Mouse (Mus musculus): Measurements from ENCODE around the gene Sdr39u1. TPM values are rescaled to one million over a fixed set of nuclear protein-coding genes. Genes with fewer than 3 reads are reported as not detected.
A peak's percentile ranks its signal among the peaks of the same experiment; 100 is the strongest.

The Sdr39u1 gene
- polyA plus RNA-seq, 1 experiment from 2014 or later, result 51.0 TPM

DNA sequence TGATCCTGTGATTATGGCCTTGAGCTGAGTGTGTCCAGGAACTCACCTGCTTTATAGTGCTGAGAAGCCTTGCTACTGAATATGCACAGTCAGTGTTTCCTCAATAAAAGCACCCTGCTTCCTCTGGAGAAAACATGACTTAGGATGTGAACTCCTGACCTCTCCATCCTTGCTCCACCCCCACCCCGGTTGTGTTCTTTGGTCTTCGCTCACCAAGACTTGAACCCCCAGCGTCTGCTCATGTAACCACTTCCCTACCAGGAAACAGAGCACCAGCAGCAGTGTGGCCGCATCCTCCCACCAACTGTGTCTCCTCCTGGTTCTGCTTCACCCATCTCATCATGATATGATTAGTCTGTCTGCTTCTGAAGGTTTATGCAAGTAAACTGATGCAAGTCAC lies 13.3 kb upstream of the Sdr39u1 start:
- Histone ChIP-seq H3K4me2 (no peak overlapping the region), H3K27ac (no peak overlapping the region), H3K27me3 (no peaks in the 10 kb centered on the region), H3K4me3 (replicated peaks) (no peak overlapping the region), H3K36me3 (replicated peaks) (no peaks in the 10 kb centered on the region), H3K9me3 (no peaks in the 10 kb centered on the region), H3K4me1 (no peaks in the 10 kb centered on the region), H3K9ac (no peak overlapping the region)
- ATAC-seq (ENCODE audit: low FRiP score), result no peak
- WGBS, result 60% methylated on average over 4 of the region's 4 CpGs

DNA sequence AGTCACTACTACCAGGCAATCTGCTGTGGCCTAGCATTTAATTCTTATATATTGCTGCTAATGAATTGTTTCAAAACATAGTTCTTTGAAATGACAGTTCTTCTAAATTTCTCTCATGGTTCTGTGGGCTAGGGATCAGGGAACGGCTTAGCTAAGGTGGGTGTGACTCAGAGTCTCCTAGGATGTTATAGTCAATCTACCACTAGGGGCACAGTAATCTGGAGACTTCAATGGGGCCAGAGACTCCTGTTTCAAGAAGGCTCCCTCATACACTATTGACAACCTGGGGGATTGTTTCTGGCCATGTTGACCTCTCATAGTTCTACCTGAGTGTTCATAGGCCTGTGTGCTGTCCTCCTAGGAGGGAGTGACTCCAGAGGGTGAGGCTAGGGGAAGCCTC lies 5.4 kb upstream of the Sdr39u1 start:
- Histone ChIP-seq H3K4me3 (replicated peaks) (no peak overlapping the region), H3K4me1 (peaks cover 6% of the 10 kb centered on the region), H3K4me2 (no peak overlapping the region), H3K27me3 (peaks cover 10% of the 10 kb centered on the region; the same call in 1 of the 2 replicates), H3K9me3 (no peaks in the 10 kb centered on the region), H3K36me3 (replicated peaks) (no peaks in the 10 kb centered on the region), H3K27ac (no peak overlapping the region), H3K9ac (no peak overlapping the region)
- 32% methylated on average over 1 of the region's 1 CpGs for WGBS
- no peak for ATAC-seq (ENCODE audit: low FRiP score)

DNA sequence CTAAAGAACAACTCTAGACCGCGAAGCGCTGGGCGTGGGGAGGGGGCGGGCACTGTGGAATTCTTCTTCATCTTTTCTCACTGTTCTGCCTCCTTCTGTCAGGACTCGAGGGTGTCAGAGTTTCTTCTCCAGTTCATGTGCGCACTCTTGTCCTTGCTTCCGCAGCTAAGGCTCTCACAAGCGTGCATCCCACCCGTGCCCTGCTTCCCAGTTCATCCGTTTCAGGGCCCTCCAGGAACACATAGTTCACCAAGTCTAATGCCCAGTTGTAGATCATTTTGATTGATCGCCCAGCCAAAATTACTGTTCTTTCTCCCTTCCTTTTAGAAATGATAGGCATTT lies 292 bp upstream of the Sdr39u1 start:
- ATAC-seq (ENCODE audit: low FRiP score), result no peak; the same call in 1 of the 2 replicates
- 9% methylated on average over 12 of the region's 12 CpGs for WGBS

DNA sequence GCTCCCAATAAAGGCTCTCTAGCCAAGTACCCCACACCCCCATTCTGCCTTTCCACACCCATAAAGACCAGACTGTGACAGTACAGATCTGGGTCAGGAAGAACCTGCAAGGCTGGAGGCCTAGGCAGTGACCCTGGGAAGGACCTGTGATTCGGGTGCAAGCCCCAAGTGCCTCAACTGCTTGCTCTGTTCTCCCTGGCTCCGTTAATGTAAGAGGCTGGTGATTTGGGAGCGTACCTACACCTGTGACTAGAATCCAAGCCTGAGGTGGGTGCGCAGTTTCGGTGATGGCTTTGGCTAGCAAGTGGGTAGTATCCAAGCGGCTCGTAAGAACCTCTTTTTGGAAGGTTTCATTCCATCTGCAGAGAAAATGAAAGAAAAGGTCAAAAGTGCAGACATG lies 1.1 kb downstream of the Sdr39u1 start:
- H3K9ac ChIP-seq, result no peak overlapping the region
- peak overlapping the region; percentile 83; the same call in 1 of the 2 replicates for H3K4me2 ChIP-seq
- WGBS, result 90% methylated on average over 7 of the region's 7 CpGs
- 0 out of 2 replicates have a peak, but pooled peaks cover 5% of the 10 kb centered on the region for H3K27me3 ChIP-seq
- H3K4me3 ChIP-seq (replicated peaks), result no peak overlapping the region
- ATAC-seq (ENCODE audit: low FRiP score), result no peak
- H3K9me3 ChIP-seq, result no peaks in the 10 kb centered on the region
- peaks cover 16% of the 10 kb centered on the region for H3K4me1 ChIP-seq
- peaks cover 43% of the 10 kb centered on the region for H3K36me3 ChIP-seq (replicated peaks)
- H3K27ac ChIP-seq, result no peak overlapping the region

More for the DNA sequence above, 292 bp upstream of the Sdr39u1 start:
- Histone ChIP-seq H3K27me3 (0 out of 2 replicates have a peak, but pooled peaks cover 5% of the 10 kb centered on the region), H3K27ac (peak overlapping the region; percentile 42; the same call in 1 of the 2 replicates), H3K4me1 (peaks cover 16% of the 10 kb centered on the region), H3K36me3 (replicated peaks) (peaks cover 28% of the 10 kb centered on the region), H3K4me3 (replicated peaks) (peak overlapping the region; percentile 45), H3K9me3 (no peaks in the 10 kb centered on the region), H3K9ac (peak overlapping the region; percentile 65), H3K4me2 (peak overlapping the region; percentile 83)

DNA sequence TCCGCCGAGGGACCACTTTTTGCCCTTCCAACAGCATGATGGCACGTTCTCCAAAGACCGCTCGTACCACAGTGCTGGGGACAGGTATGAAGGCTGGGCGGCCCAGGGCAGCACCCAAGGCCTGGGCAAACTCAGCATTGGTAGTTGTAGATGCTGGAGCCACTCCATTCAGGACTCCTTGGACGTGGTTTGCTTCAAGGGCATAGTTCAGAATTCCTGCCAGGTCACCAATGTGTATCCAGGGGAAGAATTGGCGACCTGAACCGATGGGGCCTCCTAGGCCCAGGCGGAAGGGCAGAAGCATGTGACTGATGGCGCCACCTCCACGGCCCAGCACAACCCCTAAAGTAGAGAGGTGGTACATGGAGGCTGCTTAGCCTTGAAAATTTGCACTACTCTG lies 2.4 kb downstream of the Sdr39u1 start:
- no peak for ATAC-seq (ENCODE audit: low FRiP score)
- Histone ChIP-seq H3K27me3 (0 out of 2 replicates have a peak, but pooled peaks cover 5% of the 10 kb centered on the region), H3K36me3 (replicated peaks) (peaks cover 52% of the 10 kb centered on the region), H3K9me3 (no peaks in the 10 kb centered on the region), H3K27ac (no peak overlapping the region), H3K4me1 (peaks cover 16% of the 10 kb centered on the region), H3K4me3 (replicated peaks) (no peak overlapping the region), H3K4me2 (no peak overlapping the region), H3K9ac (no peak overlapping the region)
- WGBS, result 95% methylated on average over 12 of the region's 12 CpGs

DNA sequence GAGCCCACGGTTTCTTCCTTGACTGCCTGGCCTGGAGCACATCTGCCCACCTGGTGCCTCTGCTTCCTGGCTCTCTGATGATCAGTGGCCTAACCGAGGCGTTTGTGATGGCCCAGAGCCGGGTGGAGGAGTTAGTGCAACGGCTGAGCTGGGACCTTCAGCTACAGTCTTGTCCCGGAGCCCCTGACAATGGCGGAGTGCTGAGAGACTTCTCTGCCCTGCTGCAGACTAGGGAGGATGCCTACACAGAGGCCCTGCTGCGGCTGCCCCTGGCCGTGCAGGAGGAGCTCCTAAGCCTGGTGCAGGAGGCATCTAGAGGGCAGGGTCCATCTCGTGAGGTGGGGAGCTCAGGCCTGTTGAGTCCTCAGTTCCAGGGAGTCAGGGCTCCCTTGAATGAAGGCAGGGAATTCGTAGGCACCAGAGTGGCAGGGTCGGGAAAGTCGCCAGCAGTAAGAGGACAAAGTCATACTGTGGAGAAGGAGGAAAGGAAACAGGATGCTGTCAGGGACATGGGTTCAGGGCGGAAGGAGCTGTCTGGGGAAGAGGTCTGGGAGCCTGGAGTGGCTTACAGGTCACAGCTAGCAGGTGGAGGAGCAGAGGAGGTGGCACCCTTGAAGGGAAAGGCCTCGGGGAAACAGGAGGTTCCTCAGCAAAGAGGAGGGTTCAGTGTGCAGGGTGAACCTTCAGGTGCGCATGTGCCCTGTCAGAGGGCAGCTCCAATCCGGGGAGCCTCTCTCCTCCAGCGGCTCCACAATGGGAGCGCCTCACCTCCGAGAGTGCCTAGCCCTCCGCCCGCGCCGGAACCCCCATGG lies 13.3 kb downstream of the Sdr39u1 start:
- WGBS, result 85% methylated on average over 24 of the region's 24 CpGs
- Histone ChIP-seq H3K4me1 (peaks cover 21% of the 10 kb centered on the region), H3K4me3 (replicated peaks) (no peak overlapping the region), H3K27ac (no peak overlapping the region), H3K9me3 (no peaks in the 10 kb centered on the region), H3K27me3 (no peaks in the 10 kb centered on the region), H3K4me2 (no peak overlapping the region), H3K9ac (0 out of 2 replicates have a peak overlapping the region, but pooled peaks have one; percentile 25), H3K36me3 (replicated peaks) (peaks cover 55% of the 10 kb centered on the region)
- no peak for ATAC-seq (ENCODE audit: low FRiP score)

DNA sequence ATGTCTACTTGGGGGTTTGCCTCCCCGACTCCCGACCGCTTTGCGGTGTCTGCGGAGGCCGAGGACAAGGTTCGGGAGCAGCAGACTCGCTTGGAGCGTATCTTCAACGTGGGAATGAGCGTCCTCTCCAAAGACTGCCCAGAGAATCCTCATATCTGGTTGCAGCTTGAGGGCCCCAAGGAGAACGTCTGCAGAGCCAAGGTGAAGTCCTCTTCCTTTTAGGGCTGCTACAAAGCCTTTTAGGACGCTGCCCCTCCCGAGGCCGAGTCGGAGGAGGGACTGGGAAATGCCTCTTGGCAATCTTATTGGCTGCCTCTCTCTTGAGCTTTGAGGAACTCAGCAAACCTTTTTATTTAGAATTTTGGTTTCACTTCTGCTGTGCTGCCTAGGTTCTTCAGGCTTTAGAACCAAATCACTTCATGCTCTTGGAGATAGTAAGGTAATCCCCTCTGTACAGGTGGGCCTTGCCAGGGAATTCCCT lies 14.3 kb downstream of the Sdr39u1 start:
- H3K36me3 ChIP-seq (replicated peaks), result peaks cover 46% of the 10 kb centered on the region
- WGBS, result 19% methylated on average over 16 of the region's 16 CpGs
- ATAC-seq (ENCODE audit: low FRiP score), result no peak
- H3K4me2 ChIP-seq, result peak overlapping the region; percentile 76
- 0 out of 2 replicates have a peak overlapping the region, but pooled peaks have one; percentile 11 for H3K27ac ChIP-seq
- peak overlapping the region; percentile 84 for H3K4me3 ChIP-seq (replicated peaks)
- peak overlapping the region; percentile 87 for H3K9ac ChIP-seq
- H3K4me1 ChIP-seq, result peaks cover 21% of the 10 kb centered on the region
- H3K9me3 ChIP-seq, result no peaks in the 10 kb centered on the region
- no peaks in the 10 kb centered on the region for H3K27me3 ChIP-seq

DNA sequence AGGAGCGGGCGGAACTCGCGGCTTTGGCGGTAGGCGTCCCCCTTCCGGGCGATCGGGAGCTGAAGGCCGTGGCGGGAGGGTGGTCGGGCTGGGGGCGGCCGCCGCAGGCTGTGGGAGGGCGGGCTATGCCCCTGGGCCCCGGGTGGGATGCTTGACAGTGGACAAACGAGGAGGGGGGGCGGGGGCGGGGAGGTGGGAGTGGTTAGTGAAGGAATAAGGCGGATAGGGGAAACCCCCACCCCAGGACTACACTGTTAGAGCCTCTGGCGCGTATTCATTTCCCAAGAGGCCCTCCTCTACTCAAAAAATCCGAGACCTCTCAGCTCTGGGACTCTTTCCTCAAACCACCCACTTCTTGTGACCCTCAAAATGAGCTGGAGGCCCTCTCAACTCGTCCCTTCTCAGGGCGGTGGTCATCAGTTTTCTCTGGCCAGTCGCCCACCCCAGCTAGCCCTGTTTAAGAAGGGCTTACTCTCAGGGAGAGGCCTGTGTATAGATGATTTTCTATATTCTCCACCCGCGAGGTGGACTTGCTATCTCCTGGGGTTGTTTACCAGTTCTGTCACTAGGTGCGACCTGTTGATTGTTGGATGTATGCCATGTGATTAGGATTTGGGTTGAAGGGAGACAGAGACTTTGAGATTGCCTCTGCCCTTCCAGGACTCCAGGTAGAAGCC lies 14.8 kb downstream of the Sdr39u1 start:
- H3K4me2 ChIP-seq, result peak overlapping the region; percentile 76
- H3K9ac ChIP-seq, result peak overlapping the region; percentile 87
- peaks cover 40% of the 10 kb centered on the region for H3K36me3 ChIP-seq (replicated peaks)
- H3K4me3 ChIP-seq (replicated peaks), result peak overlapping the region; percentile 84
- no peaks in the 10 kb centered on the region for H3K27me3 ChIP-seq
- peak; percentile 68 for ATAC-seq (ENCODE audit: low FRiP score)
- no peaks in the 10 kb centered on the region for H3K9me3 ChIP-seq
- peak overlapping the region; percentile 86 for H3K27ac ChIP-seq
- whole genome bisulfite sequencing, result under 1% methylated on average over 23 of the region's 30 CpGs
- H3K4me1 ChIP-seq, result peaks cover 21% of the 10 kb centered on the region

DNA sequence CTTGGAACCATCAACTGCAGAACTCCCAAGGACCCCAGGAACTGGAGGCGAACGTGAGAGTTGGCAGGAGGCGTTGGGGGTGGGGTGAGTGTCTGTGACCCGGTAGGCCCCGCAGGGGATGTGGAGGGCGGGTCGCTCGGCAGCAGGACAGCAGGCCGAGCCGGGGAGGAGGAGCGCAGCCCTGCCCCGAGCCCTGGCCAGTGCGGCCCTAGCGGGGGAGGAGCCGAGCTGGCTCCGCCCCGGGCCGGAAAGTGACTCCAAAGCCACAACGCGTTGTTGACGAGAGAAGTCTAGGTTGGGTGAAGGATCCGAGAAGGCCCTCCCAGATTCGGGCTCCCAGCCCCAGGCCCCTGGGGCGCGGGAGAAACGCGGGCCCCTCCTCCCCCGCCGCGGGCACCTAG lies 15.4 kb downstream of the Sdr39u1 start, which contains the start of gene Khnyn:
Gene Khnyn (plus strand): TSS at position 235 of the 401 bp plus-strand sequence.
- peak within 1 kb of the TSS; percentile 84 for H3K4me3 ChIP-seq (replicated peaks)

DNA sequence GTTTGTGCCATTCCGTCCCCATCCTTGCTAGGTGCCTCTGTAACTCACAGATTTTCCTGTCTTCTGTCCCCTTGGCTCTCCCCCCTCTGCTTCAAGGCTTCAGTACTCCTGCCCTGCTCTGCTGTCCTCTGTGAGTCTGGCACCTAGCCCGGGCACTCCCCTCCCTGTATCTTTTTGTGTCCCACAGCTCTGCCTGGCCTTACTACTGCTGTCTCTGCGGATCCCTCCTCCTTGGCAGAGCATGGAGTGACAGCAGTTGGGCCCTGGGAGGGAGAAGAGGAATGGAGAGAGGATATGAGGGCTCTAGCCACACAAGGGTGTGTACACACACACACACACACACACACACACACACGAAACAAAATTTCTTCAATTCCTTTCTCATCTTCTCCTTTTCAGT lies 15.9 kb downstream of the Sdr39u1 start, which contains the start of gene Cbln3:
Gene Cbln3 (minus strand): TSS at position 227 of the 400 bp plus-strand sequence.
- H3K4me3 ChIP-seq (replicated peaks), result peak within 1 kb of the TSS; percentile 84
- H3K4me2 ChIP-seq, result peak within 1 kb of the TSS; percentile 76
- H3K27me3 ChIP-seq, result no peaks in the 10 kb centered on the region
- 39% methylated on average over 4 of the region's 4 CpGs for WGBS
- no peaks in the 10 kb centered on the region for H3K9me3 ChIP-seq
- peaks cover 21% of the 10 kb centered on the region for H3K4me1 ChIP-seq
- peak; percentile 27 for ATAC-seq (ENCODE audit: low FRiP score)
- H3K9ac ChIP-seq, result peak within 1 kb of the TSS; percentile 87
- H3K36me3 ChIP-seq (replicated peaks), result peaks cover 29% of the 10 kb centered on the region
- H3K27ac ChIP-seq, result peak within 1 kb of the TSS; percentile 86

More for the DNA sequence above, 15.4 kb downstream of the Sdr39u1 start, which contains the start of gene Khnyn:
- peak; percentile 92 for ATAC-seq (ENCODE audit: low FRiP score)
- peak within 1 kb of the TSS; percentile 87 for H3K9ac ChIP-seq
- peaks cover 21% of the 10 kb centered on the region for H3K4me1 ChIP-seq
- H3K27ac ChIP-seq, result peak within 1 kb of the TSS; percentile 86
- H3K27me3 ChIP-seq, result no peaks in the 10 kb centered on the region
- H3K36me3 ChIP-seq (replicated peaks), result peaks cover 34% of the 10 kb centered on the region
- H3K4me2 ChIP-seq, result peak within 1 kb of the TSS; percentile 76
- no peaks in the 10 kb centered on the region for H3K9me3 ChIP-seq
- WGBS, result under 1% methylated on average over 30 of the region's 30 CpGs

DNA sequence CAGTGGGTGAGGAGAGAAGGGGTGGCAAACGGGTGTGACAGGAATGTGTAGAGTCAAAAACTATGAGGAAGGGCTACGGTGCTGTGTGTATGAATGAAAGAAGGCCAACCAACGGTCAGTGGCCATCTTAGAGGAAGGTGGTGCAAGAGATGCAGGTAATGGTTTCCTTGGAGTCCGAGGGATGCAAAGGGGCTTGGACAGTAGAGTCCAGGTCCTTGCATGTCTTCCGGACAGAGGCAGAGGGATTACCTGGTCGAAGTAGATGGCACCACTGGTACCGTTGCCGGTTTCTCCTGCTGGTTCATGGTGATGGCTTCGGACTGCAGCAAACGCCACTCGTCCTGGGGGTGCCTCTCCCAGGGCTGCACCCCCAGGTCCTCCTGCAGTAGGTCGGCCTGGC lies 16.4 kb downstream of the Sdr39u1 start:
- no peak overlapping the region for H3K4me3 ChIP-seq (replicated peaks)
- H3K9me3 ChIP-seq, result no peaks in the 10 kb centered on the region
- H3K27me3 ChIP-seq, result no peaks in the 10 kb centered on the region
- peak overlapping the region; percentile 86 for H3K27ac ChIP-seq
- H3K4me2 ChIP-seq, result no peak overlapping the region
- H3K36me3 ChIP-seq (replicated peaks), result peaks cover 25% of the 10 kb centered on the region
- 90% methylated on average over 12 of the region's 12 CpGs for WGBS
- no peak for ATAC-seq (ENCODE audit: low FRiP score)
- no peak overlapping the region for H3K9ac ChIP-seq
- H3K4me1 ChIP-seq, result peaks cover 21% of the 10 kb centered on the region

DNA sequence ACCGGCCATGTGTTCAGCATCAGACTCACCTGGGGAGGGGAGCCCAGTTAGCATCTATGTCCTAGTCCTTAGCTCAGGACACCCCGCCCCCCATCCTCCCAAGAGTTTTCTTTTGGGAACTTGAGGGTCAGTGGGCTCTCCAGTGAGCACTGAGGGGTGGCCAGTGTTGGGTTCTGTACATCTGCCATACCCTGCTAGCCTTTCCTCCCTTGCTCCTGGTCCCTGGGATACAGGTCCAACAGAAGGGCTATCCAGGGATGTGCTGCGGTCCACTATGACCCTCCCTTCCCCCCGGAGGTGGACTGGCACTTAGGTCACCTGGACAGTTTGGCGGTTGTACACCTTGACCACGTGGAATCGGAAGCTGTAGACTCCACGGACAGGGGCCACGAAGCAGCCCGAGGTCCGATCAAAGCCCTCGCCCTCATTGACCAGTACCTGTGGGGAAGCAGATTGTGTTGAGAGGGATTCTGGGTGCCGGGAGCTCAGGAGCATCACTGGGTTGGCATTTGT lies 16.9 kb downstream of the Sdr39u1 start:
- no peak for ATAC-seq (ENCODE audit: low FRiP score)
- Histone ChIP-seq H3K27ac (no peak overlapping the region), H3K9ac (no peak overlapping the region), H3K27me3 (no peaks in the 10 kb centered on the region), H3K4me2 (no peak overlapping the region), H3K36me3 (replicated peaks) (peaks cover 20% of the 10 kb centered on the region), H3K9me3 (no peaks in the 10 kb centered on the region), H3K4me3 (replicated peaks) (no peak overlapping the region), H3K4me1 (peaks cover 21% of the 10 kb centered on the region)
- 95% methylated on average over 13 of the region's 13 CpGs for WGBS
